Mouse (Mus musculus): ENCODE data around the gene Tdrd7.

GRCm38 (mm10) chr4:46068573-46068972 lies 103.4 kb downstream of the Tdrd7 start:
- TF ChIP-seq CTCF (conservative IDR thresholded peaks at IDR 0.05; ENCODE audit: low read length) = no peak
- TF ChIP-seq POU5F1 (IDR thresholded peaks at IDR 0.05; ENCODE audit: borderline replicate concordance, low read length) = no peak
- TF ChIP-seq NANOG (IDR thresholded peaks at IDR 0.05; ENCODE audit: borderline replicate concordance, low read length) = no peak

Data from E14TG2a.4 (cell line).